Mouse (Mus musculus) cerebellum, adult 11 months (tissue): ENCODE results near the gene Soga3.

Experiments used
- DNase-seq: peaks from one replicate; pipeline ENCODE4 v3.0.0; 2022

Soga3 gene

DNA sequence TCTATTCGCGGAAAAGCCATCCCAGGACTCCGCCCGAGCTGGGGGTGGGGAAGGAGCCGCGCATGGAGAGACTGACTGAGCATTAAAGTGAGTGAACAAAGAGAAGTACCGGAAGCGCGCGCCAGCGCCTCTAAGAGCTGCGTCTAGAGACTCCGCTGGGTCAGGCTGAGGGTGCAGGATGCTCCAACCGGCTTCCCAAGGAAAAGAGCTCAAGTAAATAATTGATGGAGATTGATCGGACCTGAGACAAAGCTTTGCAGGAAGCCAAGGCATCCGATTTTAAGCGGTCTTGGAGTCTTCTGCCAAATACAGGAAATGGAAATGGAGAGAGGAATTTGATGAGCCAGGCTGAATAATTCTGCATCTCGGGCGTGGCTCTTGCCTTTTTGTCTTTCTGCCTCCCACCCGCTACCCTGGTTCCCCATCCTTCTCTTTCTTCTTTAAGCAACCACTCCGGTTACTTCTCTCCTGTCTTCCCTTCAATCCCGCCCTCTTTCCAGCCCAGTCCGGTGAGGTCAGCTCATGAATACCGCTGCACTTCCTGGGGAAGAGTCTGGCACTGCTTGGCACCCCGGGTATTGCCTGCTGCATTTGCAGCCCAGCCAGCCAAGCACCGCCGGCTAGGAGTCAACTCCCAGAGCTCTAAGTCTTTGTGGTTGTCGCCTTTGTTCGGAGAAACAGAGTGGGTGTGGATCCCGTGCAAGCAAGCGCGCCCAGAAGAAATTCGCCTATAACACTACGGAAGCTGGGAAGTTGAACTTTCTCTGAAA lies at the start of gene Soga3:
Soga3 (plus strand) TSS at position 274 of the 770 bp plus-strand sequence.
- peak; percentile 53 for DNase-seq

DNA sequence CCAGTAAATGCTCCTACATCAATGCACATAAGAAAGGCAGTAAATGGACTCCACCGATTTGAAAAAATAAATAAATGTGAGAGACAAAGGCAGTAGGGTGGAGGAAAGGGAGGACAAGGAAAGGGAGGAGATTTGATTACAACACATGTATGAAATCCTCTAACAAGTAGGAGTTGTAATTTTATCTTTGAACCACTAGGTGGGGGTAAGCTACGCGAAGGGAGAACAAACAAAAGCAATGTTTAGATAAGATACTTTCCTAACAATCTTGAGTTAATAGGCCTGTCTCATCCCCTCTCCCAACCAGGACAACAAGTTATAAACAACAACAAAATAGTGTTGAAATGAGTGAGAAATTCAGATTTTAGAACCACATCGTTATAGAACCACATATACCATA lies 36.7 kb upstream of the Soga3 start:
- peak; percentile 3 for DNase-seq

GRCm38 (mm10) chr10:29142556-29143105 lies 1.0 kb upstream of the Soga3 start:
- DNase-seq = no peak

GRCm38 (mm10) chr10:29144612-29145405 lies 1.2 kb downstream of the Soga3 start:
- DNase-seq = no peak

DNA sequence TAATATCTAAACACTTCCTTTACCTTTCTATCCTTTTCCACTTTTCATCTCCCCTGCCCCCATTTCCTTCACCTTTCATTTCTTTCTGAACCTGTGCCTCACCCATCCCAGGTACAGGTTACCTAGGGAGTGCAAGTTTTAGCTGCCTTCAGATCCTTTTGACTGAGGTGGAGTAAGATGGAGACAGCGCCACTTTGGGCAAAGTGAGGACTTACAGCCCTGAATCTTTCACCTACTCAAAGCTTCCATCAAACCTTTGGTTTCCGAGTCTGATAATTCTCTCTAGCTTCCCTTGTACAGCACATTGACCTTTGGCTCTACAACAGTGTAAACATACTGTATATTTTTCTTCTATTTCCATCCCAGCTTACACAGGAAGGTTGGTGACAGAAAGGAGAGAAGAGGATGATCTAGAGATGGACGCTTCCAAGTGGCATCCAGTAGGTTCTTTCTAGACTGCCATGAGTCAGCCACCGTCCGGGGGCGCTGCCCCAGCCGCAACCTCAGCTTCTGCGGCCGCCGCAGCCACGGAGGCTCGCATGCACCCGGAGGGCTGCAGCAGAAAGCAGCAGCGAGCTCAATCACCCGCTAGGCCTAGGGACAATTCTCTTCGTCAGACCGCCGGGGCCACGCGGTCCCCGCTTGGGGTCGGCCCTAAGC lies 2.7 kb downstream of the Soga3 start:
- peak; percentile 15 for DNase-seq

DNA sequence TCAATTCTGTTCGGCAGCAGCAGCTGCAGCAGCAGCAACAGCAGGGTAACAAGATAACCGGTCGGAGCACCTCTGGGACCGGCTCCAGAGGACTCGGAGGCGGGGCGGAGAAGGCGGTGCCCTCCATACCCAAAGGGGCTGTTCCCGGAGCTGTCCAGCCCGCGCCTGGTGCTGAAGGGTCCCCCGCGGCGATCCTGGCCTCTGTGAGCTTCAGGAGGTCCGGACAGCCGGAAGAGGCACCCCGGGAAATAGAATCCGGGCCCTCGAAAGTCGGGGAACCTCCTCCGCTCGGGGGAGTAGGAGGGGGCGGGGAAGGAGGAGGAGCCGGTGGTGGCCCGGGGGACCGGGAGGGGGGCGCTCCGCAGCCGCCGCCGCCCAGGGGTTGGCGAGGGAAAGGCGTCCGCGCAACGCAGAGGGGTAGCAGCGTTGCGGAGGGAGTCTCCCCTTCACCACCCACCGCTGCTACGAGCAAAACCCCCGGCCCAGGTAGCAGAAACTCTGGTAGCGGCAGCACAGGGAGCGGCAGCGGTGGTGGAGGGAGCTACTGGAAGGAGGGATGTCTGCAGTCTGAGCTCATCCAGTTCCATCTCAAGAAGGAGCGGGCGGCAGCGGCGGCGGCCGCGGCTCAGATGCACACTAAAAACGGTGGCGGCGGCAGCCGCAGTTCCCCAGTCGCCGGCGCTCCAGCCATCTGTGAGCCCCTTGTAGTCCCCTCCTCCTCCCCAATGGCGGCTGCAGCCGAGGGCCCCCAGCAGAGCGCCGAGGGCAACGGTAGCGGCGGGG lies 3.4 kb downstream of the Soga3 start:
- peak; percentile 78 for DNase-seq

DNA sequence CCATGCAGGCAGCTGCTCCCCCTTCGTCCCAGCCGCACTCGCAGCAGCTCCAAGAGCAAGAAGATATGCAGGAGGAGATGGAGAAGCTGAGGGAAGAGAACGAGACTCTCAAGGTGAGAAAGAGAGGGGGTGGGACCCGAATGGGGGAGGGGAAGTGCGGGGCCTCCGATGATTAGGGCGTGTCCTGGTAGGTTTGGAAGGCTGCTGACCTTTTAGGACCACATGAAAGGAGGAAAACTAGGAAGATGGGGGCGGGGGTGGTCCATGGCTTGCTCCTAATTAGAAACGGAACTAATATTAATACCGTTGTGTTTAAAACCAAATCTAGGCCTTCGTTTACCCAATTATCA lies 4.0 kb downstream of the Soga3 start:
- no peak for DNase-seq

GRCm38 (mm10) chr10:29148076-29148475 lies 4.4 kb downstream of the Soga3 start:
- DNase-seq = peak; percentile 52

GRCm38 (mm10) chr10:29155304-29155703 lies 11.7 kb downstream of the Soga3 start:
- DNase-seq = no peak

DNA sequence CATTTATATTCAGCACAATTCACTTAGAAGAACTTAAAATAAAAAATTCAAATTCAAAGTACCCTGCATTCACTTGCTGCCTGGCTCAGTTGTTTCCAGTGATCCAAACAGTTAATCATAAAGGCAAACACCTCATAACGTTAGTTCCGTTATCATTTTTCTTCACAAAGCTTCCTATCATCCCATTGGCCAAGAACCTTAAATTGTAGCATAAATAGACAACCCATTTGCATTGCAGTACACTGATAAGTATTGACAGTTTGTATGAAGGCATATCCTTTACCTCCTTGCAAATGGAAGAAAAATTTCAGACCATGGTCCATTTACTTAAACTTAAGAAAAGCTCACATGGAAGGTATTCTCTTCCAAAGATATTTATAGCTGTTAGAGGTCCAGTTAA lies 18.0 kb downstream of the Soga3 start:
- no peak for DNase-seq

DNA sequence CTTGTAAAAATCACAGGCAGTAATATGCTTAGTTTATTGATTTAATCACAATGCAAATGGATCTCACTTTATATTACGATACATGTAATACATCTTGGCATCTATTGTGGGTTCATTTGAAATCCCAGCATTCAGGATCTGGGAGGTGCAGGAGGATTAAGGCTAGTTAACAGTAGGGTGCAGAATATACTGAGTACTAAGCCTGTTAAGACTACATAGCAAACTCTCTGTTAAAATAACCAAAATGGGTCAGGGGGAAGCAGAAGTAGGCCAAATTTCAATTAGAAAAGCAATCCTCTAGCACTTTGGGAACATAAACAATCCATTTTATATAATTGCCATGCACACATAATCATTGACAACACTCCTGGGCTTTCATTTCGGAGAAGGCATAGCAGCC lies 30.1 kb downstream of the Soga3 start:
- DNase-seq = no peak

DNA sequence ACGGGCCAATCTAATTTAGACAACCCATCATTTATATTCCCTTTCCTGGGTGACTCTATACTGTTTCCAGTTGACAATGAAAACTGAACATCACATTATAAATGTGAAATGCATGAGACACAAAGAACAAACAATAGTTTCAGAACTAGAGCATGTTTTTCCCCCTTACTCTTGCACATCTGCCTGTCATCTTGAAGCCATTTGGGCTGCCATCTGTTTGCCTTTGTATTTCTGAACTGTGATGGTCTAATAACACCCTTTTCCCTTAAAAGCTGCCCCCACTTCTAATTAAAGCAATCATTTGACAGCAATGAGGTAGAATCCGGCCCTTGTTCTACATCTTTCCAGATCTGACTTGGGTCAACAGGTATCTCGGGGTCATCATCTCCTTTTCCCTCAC lies 32.0 kb downstream of the Soga3 start:
- no peak for DNase-seq

DNA sequence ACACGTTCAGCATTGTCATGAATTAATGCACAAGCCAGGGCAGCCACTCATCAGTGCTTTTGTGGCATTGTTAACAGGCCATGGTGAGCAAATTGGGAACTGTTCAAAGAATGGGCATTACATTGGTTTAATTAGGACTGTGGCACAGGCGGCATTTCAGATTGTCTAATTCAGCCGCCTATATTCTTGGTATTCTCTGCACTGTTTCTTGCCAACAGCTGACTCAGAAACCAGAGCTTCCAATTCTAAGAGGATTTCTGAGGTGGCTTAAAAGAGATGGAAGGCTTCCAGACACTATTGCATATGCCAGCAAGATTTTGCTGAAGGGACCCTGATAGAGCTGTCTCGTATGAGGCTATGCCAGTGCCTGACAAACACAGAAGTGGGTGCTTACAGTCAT lies 33.2 kb downstream of the Soga3 start:
- no peak for DNase-seq

- no peak for DNase-seq
Observed at GRCm38 (mm10) chr10:29178003-29178402, 34.4 kb downstream of the Soga3 start.

- DNase-seq = no peak
Observed at GRCm38 (mm10) chr10:29180210-29180609, 36.6 kb downstream of the Soga3 start.

DNA sequence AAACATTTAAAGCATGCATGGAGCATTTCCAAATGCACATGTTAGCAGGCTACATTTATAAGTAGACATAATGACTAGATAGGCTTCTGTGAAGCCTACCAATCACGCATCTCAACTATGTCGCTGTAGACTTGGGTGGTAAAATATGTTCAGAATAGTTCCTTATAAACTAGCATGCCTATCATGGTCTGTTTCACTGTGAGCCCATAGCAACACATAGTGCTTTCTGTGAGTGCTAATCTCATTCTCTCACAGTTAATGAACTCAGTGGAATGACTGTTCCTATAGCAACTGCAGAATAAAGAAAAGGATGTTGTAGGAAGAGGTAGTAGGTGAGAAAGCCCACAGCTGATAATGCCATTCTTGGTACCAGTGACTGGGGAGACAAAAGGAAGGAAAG lies 37.4 kb downstream of the Soga3 start:
- DNase-seq = no peak

- DNase-seq = no peak
Observed at GRCm38 (mm10) chr10:29193769-29194168, 50.1 kb downstream of the Soga3 start.

- DNase-seq = no peak
Observed at GRCm38 (mm10) chr10:29196811-29197210, 53.2 kb downstream of the Soga3 start.

DNA sequence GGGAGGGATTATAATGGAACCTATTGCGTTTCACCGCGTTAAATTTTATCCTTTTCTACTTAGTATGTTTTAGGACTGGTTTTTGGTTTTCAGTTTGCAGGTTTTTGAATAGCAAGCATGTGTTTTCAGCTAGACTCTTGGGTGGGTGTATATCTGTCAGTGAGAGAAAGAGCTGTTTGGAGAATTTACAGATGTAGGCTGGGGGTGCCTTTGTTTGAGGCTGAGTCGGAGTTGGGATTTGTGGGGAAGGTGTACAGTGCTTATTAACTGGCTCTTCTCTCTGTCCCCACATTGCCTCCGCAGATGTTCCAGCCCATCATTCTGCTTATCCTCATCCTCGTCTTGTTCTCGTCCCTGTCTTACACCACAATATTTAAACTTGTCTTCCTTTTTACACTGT lies 55.0 kb downstream of the Soga3 start, which contains the start of gene Gm49353:
Gm49353 (plus strand) TSS at position 313 of the 400 bp plus-strand sequence.
- no peak for DNase-seq

DNA sequence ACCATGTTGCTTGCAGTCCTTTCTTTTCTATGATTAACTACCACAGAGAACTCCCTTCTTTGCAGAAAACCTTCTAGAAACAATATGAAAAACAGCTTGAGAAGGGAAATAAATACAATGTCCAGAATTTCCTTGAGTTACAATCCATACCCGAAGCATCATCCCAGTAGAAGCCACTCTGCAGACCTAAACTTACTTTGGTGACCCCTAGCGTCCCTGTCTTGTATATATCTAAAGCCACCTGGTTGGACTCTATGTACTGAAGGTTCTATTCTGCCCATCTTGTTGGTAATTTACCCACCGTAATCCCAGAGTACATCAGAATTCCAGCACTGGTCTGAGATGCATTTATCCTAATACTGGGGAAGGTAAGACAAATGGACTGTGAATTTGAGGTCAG lies 56.2 kb downstream of the Soga3 start:
- no peak for DNase-seq

GRCm38 (mm10) chr10:29200609-29201008 lies 57.0 kb downstream of the Soga3 start:
- DNase-seq = no peak

- peak; percentile 29 for DNase-seq
Observed at GRCm38 (mm10) chr10:29206730-29207129, 63.1 kb downstream of the Soga3 start.

DNA sequence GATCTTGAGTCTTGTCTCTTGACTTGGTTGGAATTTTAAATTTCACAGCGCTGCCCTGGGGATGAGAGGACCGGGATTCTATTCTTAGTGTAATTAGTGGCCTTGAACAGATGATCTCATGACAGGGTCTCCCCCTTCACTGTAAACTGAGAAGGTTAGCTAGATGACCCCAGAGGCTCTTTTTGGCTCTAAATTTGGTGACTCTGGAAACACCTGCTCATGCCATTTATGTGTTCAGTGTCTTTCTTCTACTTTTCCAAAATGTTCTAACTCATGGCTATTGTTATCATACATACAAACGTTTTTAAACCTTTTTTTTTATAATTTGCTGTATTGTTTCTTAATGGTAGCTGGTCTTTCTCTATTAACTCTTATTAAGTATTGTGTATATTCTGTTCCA lies 65.1 kb downstream of the Soga3 start:
- no peak for DNase-seq
